Mouse (Mus musculus): ENCODE results near the gene Spag9.
A peak's percentile ranks its signal among the peaks of the same experiment; 100 is the strongest.

The Spag9 gene

GRCm38 (mm10) chr11:94133344-94133955, 137.6 kb downstream of the Spag9 start:
- peak; percentile 72 to 73 for DNase-seq (ENCODE audit: low spot score in 2 of 2)

GRCm38 (mm10) chr11:94134076-94134838, 138.4 kb downstream of the Spag9 start:
- no peak for DNase-seq (ENCODE audit: low spot score in 2 of 2)

GRCm38 (mm10) chr11:94135581-94136001, 139.7 kb downstream of the Spag9 start:
- DNase-seq (ENCODE audit: low spot score in 2 of 2): no peak

GRCm38 (mm10) chr11:94136656-94137055, 140.8 kb downstream of the Spag9 start:
- DNase-seq (ENCODE audit: low spot score in 2 of 2): no peak

GRCm38 (mm10) chr11:94137326-94138061, 141.6 kb downstream of the Spag9 start:
- DNase-seq (ENCODE audit: low spot score in 2 of 2): no peak

GRCm38 (mm10) chr11:94138411-94139231, 142.7 kb downstream of the Spag9 start:
- no peak for DNase-seq (ENCODE audit: low spot score in 2 of 2)

GRCm38 (mm10) chr11:94139232-94139620, 143.3 kb downstream of the Spag9 start:
- no peak for DNase-seq (ENCODE audit: low spot score in 2 of 2)

GRCm38 (mm10) chr11:94140540-94140939, 144.6 kb downstream of the Spag9 start:
- DNase-seq (ENCODE audit: low spot score in 2 of 2): no peak

GRCm38 (mm10) chr11:94141564-94141963, 145.7 kb downstream of the Spag9 start:
- no peak for DNase-seq (ENCODE audit: low spot score in 2 of 2)

- no peak for DNase-seq (ENCODE audit: low spot score in 2 of 2)
Measured at GRCm38 (mm10) chr11:94143336-94143735, 147.4 kb downstream of the Spag9 start.

- DNase-seq (ENCODE audit: low spot score in 2 of 2): no peak
Measured at GRCm38 (mm10) chr11:94144771-94145539, 149.1 kb downstream of the Spag9 start.

GRCm38 (mm10) chr11:94146049-94146605, 150.2 kb downstream of the Spag9 start:
- DNase-seq (ENCODE audit: low spot score in 2 of 2): no peak

- no peak for DNase-seq (ENCODE audit: low spot score in 2 of 2)
Measured at GRCm38 (mm10) chr11:94146733-94147485, 151.0 kb downstream of the Spag9 start.

GRCm38 (mm10) chr11:94148105-94148696, 152.3 kb downstream of the Spag9 start:
- DNase-seq (ENCODE audit: low spot score in 2 of 2): no peak

- no peak for DNase-seq (ENCODE audit: low spot score in 2 of 2)
Measured at GRCm38 (mm10) chr11:94148931-94149491, 153.1 kb downstream of the Spag9 start.

GRCm38 (mm10) chr11:94149509-94150259, 153.8 kb downstream of the Spag9 start:
- no peak for DNase-seq (ENCODE audit: low spot score in 2 of 2)

- DNase-seq (ENCODE audit: low spot score in 2 of 2): no peak
Measured at GRCm38 (mm10) chr11:94150519-94151470, 154.9 kb downstream of the Spag9 start.
